In genomic region chr2:3331071-3331703, GRCm38 (mm10) we compare ENCODE assay signal across 8 mouse cellular contexts. TPM values are rescaled to one million over a fixed set of nuclear protein-coding genes. Genes with fewer than 3 reads are reported as not detected.
DNase-seq lines count a peak whose midpoint lies in the region; ATAC-seq and TF ChIP-seq lines count a peak whose summit lies in the region.

No protein-coding gene starts in this region.

- peaks cover 8% of the 10 kb centered on the region for H3K36me3 ChIP-seq in liver, embryonic 11.5 days (ENCODE audit: control insufficient read depth, insufficient read depth, low read length)

- 58% methylated on average over 5 of the region's 5 CpGs for WGBS in liver, embryonic 11.5 days

- H3K27me3 ChIP-seq in liver, embryonic 11.5 days (replicated peaks; ENCODE audit: control insufficient read depth, insufficient read depth, low read length) = no peaks in the 10 kb centered on the region

- H3K4me3 ChIP-seq in embryonic fibroblast, embryonic 13.5 days (ENCODE audit: insufficient read depth, low read length) = peak overlapping the region; percentile 71
- peak overlapping the region; percentile 71 for H3K4me3 ChIP-seq in liver, embryonic 11.5 days (ENCODE audit: low read depth, low read length)

- H3K9me3 ChIP-seq in liver, embryonic 11.5 days (ENCODE audit: control insufficient read depth, low read length) = no peaks in the 10 kb centered on the region

- no peak overlapping the region; the same call in 1 of the 2 replicates for H3K27ac ChIP-seq in embryonic fibroblast, embryonic 13.5 days (ENCODE audit: insufficient read depth, low read length)
- H3K27ac ChIP-seq in liver, embryonic 11.5 days (ENCODE audit: low read depth, low read length) = no peak overlapping the region

- no peak for TF ChIP-seq POLR2A in embryonic fibroblast, embryonic 13.5 days (IDR thresholded peaks at IDR 0.05; ENCODE audit: low read depth, low read length)

- peak overlapping the region; percentile 72 for H3K4me2 ChIP-seq in liver, embryonic 11.5 days

- DNase-seq in cerebellum, adult 9-10 months = peak; percentile 39
- no peak for DNase-seq in cerebellum, postnatal 4 days (ENCODE audit: low spot score in 2 of 2)
- DNase-seq in 3134 (ENCODE audit: extremely low read depth, insufficient read length, low spot score) = peak; percentile 7
- no peak for DNase-seq in liver, embryonic 11.5 days (ENCODE audit: low spot score)
- no peak for DNase-seq in urinary bladder, adult 18-20 months (ENCODE audit: low spot score in 2 of 2)
- no peak for DNase-seq in gastrocnemius, adult 18-20 months (ENCODE audit: low spot score)
- no peak for DNase-seq in frontal cortex, postnatal 36 days (ENCODE audit: low spot score in 2 of 2)

- H3K4me1 ChIP-seq in embryonic fibroblast, embryonic 13.5 days (ENCODE audit: control insufficient read depth, insufficient read depth, low read length) = peaks cover 5% of the 10 kb centered on the region
- peaks cover 11% of the 10 kb centered on the region for H3K4me1 ChIP-seq in liver, embryonic 11.5 days (replicated peaks; ENCODE audit: control insufficient read depth, insufficient read depth, low read length)

- no peak for TF ChIP-seq CTCF in embryonic fibroblast, embryonic 13.5 days (IDR thresholded peaks at IDR 0.05; ENCODE audit: borderline replicate concordance, insufficient read depth, low read length)

- ATAC-seq in liver, embryonic 11.5 days (replicated peaks; ENCODE audit: low FRiP score) = no peak

- H3K9ac ChIP-seq in liver, embryonic 11.5 days (ENCODE audit: low read depth, low read length) = peak overlapping the region; percentile 80

RNA-seq across cellular contexts. Expression of gene Rpp38, which starts 1.3 kb away (rescaled TPM):
- 13.7 and 16.1 TPM in 2 replicates for polyA plus RNA-seq in embryonic fibroblast, embryonic 13.5 days (2011; ENCODE audit: insufficient read length, low read depth, missing spikeins)
- polyA plus RNA-seq in liver, embryonic 11.5 days (2014; fragmentation: Nextera tagmentation; extraction: Ambion mirVana) = 34.5 and 37.3 TPM in 2 replicates
- total RNA-seq in gastrocnemius, adult 18-20 months (2021) = 1 to 10 TPM; 5.3 to 6.1 TPM

RNA-seq across cellular contexts. Expression of gene Acbd7, which starts 4.8 kb away (rescaled TPM):
- polyA plus RNA-seq in embryonic fibroblast, embryonic 13.5 days (2011; ENCODE audit: insufficient read length, low read depth, missing spikeins) = not detected in 2 replicates
- polyA plus RNA-seq in liver, embryonic 11.5 days (2014; fragmentation: Nextera tagmentation; extraction: Ambion mirVana) = 1.3 and 2.2 TPM in 2 replicates
- total RNA-seq in gastrocnemius, adult 18-20 months (2021) = 1 to 10 TPM in 1 of 2 experiments, under 1 TPM in 1; 0.47 to 1.1 TPM

RNA-seq across cellular contexts. Expression of gene Nmt2, which starts 47.2 kb away (rescaled TPM):
- 34.3 and 36.7 TPM in 2 replicates for polyA plus RNA-seq in embryonic fibroblast, embryonic 13.5 days (2011; ENCODE audit: insufficient read length, low read depth, missing spikeins)
- polyA plus RNA-seq in liver, embryonic 11.5 days (2014; fragmentation: Nextera tagmentation; extraction: Ambion mirVana) = 36.1 and 36.5 TPM in 2 replicates
- 10 to 100 TPM; 11.7 to 12.7 TPM for total RNA-seq in gastrocnemius, adult 18-20 months (2021)

Comparison
In these comparisons a context has a peak if more than half of its experiments do, and no peak if none do; other contexts are left out.
1. DNase-seq: peak in cerebellum, adult 9-10 months (single experiment) and 3134 (single experiment); none in cerebellum, postnatal 4 days (0 of 2), liver, embryonic 11.5 days (single experiment), urinary bladder, adult 18-20 months (0 of 2), gastrocnemius, adult 18-20 months (single experiment) and frontal cortex, postnatal 36 days (0 of 2).